8 mouse cellular contexts compared by ENCODE assay signal in the genomic region with DNA sequence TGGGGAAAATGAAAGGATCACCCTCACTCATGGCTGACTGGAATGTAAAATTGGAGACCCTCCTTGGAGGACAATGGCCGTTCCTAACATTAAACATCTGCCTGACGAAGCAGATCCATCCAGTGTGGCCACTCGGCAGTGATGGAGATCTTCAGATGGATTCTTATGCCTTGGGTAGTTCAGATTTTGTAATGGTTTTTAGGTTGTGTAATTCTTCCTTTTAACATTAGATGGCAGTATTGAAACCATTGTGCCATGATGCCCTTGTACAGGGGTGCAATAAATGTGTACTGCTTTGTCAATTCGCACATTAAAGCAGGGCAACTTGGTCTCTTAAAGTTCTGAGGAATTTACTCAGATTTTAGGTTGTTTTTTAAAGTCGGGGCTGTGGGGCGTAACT. TPM values are rescaled to one million over a fixed set of nuclear protein-coding genes. Genes with fewer than 3 reads are reported as not detected.
DNase-seq lines count a peak whose midpoint lies in the region; ATAC-seq and TF ChIP-seq lines count a peak whose summit lies in the region.

No protein-coding gene starts in this region.

- H3K27ac ChIP-seq in hindbrain, embryonic 16.5 days (ENCODE audit: low read depth, low read length), result no peak overlapping the region
- no peak overlapping the region for H3K27ac ChIP-seq in hindbrain, embryonic 13.5 days
- no peak overlapping the region for H3K27ac ChIP-seq in ES-E14 (ENCODE audit: insufficient read depth, low read depth, low read length, poor library complexity, severe bottlenecking)
- no peak overlapping the region for H3K27ac ChIP-seq in cortical plate, adult 2 months (ENCODE audit: insufficient read depth, low read length)
- no peak overlapping the region for H3K27ac ChIP-seq in midbrain, embryonic 14.5 days (replicated peaks; ENCODE audit: low read depth, low read length)

- H3K4me1 ChIP-seq in hindbrain, embryonic 16.5 days (ENCODE audit: control insufficient read depth, insufficient read depth, low read depth, low read length), result no peaks in the 10 kb centered on the region
- no peaks in the 10 kb centered on the region for H3K4me1 ChIP-seq in hindbrain, embryonic 13.5 days (replicated peaks)
- H3K4me1 ChIP-seq in ES-E14 (ENCODE audit: control insufficient read depth in 2 of 2, insufficient read depth in 2 of 2, low read length in 2 of 2, poor library complexity in 1 of 2), result no peaks in the 10 kb centered on the region
- H3K4me1 ChIP-seq in cortical plate, adult 2 months (ENCODE audit: control insufficient read depth, insufficient read depth, low read length), result peaks cover 1% of the 10 kb centered on the region; the same call in 1 of the 2 replicates
- no peaks in the 10 kb centered on the region for H3K4me1 ChIP-seq in midbrain, embryonic 14.5 days (ENCODE audit: control insufficient read depth, insufficient read depth, low read length)

- peaks cover 3% of the 10 kb centered on the region for H3K36me3 ChIP-seq in hindbrain, embryonic 16.5 days (ENCODE audit: control insufficient read depth, insufficient read depth, low read length)
- H3K36me3 ChIP-seq in hindbrain, embryonic 13.5 days, result peaks cover 27% of the 10 kb centered on the region
- peaks cover 2% of the 10 kb centered on the region; the same call in 1 of the 2 replicates for H3K36me3 ChIP-seq in ES-E14 (ENCODE audit: control insufficient read depth, insufficient read depth, low read length, poor library complexity, severe bottlenecking)
- peaks cover 36% of the 10 kb centered on the region for H3K36me3 ChIP-seq in midbrain, embryonic 14.5 days (ENCODE audit: control insufficient read depth, insufficient read depth, low read length)

- H3K4me3 ChIP-seq in hindbrain, embryonic 16.5 days (ENCODE audit: low read length), result no peak overlapping the region
- H3K4me3 ChIP-seq in hindbrain, embryonic 13.5 days, result no peak overlapping the region
- no peak overlapping the region for H3K4me3 ChIP-seq in ES-E14 (ENCODE audit: insufficient read depth in 1 of 2, low read depth in 1 of 2, low read length in 2 of 2, poor library complexity in 1 of 2, severe bottlenecking in 1 of 2)
- no peak overlapping the region for H3K4me3 ChIP-seq in cortical plate, adult 2 months (ENCODE audit: insufficient read depth, low read length)
- no peak overlapping the region for H3K4me3 ChIP-seq in midbrain, embryonic 14.5 days (replicated peaks; ENCODE audit: low read depth, low read length)

- H3K4me2 ChIP-seq in hindbrain, embryonic 16.5 days (ENCODE audit: low read length), result no peak overlapping the region
- H3K4me2 ChIP-seq in hindbrain, embryonic 13.5 days, result no peak overlapping the region
- no peak overlapping the region for H3K4me2 ChIP-seq in midbrain, embryonic 14.5 days (ENCODE audit: low read length)

- H3K27me3 ChIP-seq in hindbrain, embryonic 16.5 days (replicated peaks; ENCODE audit: control insufficient read depth, insufficient read depth, low read length), result no peaks in the 10 kb centered on the region
- no peaks in the 10 kb centered on the region for H3K27me3 ChIP-seq in hindbrain, embryonic 13.5 days
- H3K27me3 ChIP-seq in midbrain, embryonic 14.5 days (ENCODE audit: control insufficient read depth, insufficient read depth, low read length), result no peaks in the 10 kb centered on the region

- no peak for TF ChIP-seq POLR2A in cortical plate, adult 2 months (IDR thresholded peaks at IDR 0.05; ENCODE audit: extremely low read depth, insufficient read depth, low read length)

- DNase-seq in ES-E14 (ENCODE audit: low read depth, low spot score), result no peak
- peak; percentile 71 for DNase-seq in midbrain, embryonic 14.5 days
- DNase-seq in right cerebral cortex, postnatal 4 days, result no peak
- DNase-seq in cerebellum, postnatal 4 days (ENCODE audit: low spot score in 2 of 2), result no peak
- DNase-seq in frontal cortex, postnatal 10 days (ENCODE audit: low spot score in 2 of 2), result no peak

- 89% methylated on average over 6 of the region's 6 CpGs for WGBS in hindbrain, embryonic 16.5 days
- WGBS in hindbrain, embryonic 13.5 days, result 91% methylated on average over 6 of the region's 6 CpGs
- 90% methylated on average over 6 of the region's 6 CpGs for WGBS in midbrain, embryonic 14.5 days

- ATAC-seq in hindbrain, embryonic 16.5 days, result peak; percentile 69
- ATAC-seq in hindbrain, embryonic 13.5 days (ENCODE audit: low FRiP score), result no peak
- ATAC-seq in midbrain, embryonic 14.5 days (ENCODE audit: low FRiP score, low TSS enrichment), result peak; percentile 50; the same call in 1 of the 2 replicates

- peak; percentile 20; the same call in 1 of the 2 replicates for TF ChIP-seq CTCF in cortical plate, adult 2 months (IDR thresholded peaks at IDR 0.05; ENCODE audit: extremely low read depth, insufficient read depth, low read length)

- in situ Hi-C loops in ES-E14 (cut with MboI; ENCODE audit: low sequenced_read_pairs in 2 of 2, unreplicated experiment in 2 of 2), result loop anchor here (10.0 to 25.0 kb wide), 2 partner anchors 183 to 186 kb away; no protein-coding TSS in a partner anchor

- no peak overlapping the region for H3K9ac ChIP-seq in hindbrain, embryonic 16.5 days (ENCODE audit: low read depth, low read length)
- no peak overlapping the region for H3K9ac ChIP-seq in hindbrain, embryonic 13.5 days
- H3K9ac ChIP-seq in ES-E14 (ENCODE audit: insufficient read depth, low read depth, low read length, poor library complexity, severe bottlenecking), result no peak overlapping the region
- H3K9ac ChIP-seq in midbrain, embryonic 14.5 days (replicated peaks; ENCODE audit: low read length), result no peak overlapping the region

- no peaks in the 10 kb centered on the region for H3K9me3 ChIP-seq in hindbrain, embryonic 16.5 days (ENCODE audit: control insufficient read depth, low read length)
- H3K9me3 ChIP-seq in hindbrain, embryonic 13.5 days, result no peaks in the 10 kb centered on the region
- H3K9me3 ChIP-seq in ES-E14 (ENCODE audit: control insufficient read depth, insufficient read depth, low read depth, low read length), result no peaks in the 10 kb centered on the region
- no peaks in the 10 kb centered on the region for H3K9me3 ChIP-seq in midbrain, embryonic 14.5 days (ENCODE audit: control insufficient read depth, low read length)

TF ChIP-seq in ES-E14, 5 proteins besides CTCF, POLR2A, EP300 and RAD21:
- TF ChIP-seq CHD2 (IDR thresholded peaks at IDR 0.05; ENCODE audit: low read depth, low read length), result no peak
- no peak for TF ChIP-seq ZNF384 (IDR thresholded peaks at IDR 0.05; ENCODE audit: low read depth, low read length)
- 0 out of 2 replicates have a peak, but pooled peaks have one; percentile 18 for TF ChIP-seq ZC3H11A (IDR thresholded peaks at IDR 0.05; ENCODE audit: borderline replicate concordance, low read depth, low read length)
- no peak for TF ChIP-seq HCFC1 (IDR thresholded peaks at IDR 0.05; ENCODE audit: borderline replicate concordance, insufficient read depth, low read length)
TF ChIP-seq in ES-E14: peak in this region for 1.

RNA-seq across cellular contexts. Expression of a gene that starts 15.8 kb away (rescaled TPM):
- 53.9 and 54.7 TPM in 2 replicates for polyA plus RNA-seq in hindbrain, embryonic 16.5 days (2015; fragmentation: Nextera tagmentation; extraction: Ambion mirVana)
- 53.0 and 55.0 TPM in 2 replicates for polyA plus RNA-seq in hindbrain, embryonic 13.5 days (2015; fragmentation: Nextera tagmentation; extraction: Ambion mirVana)
- 60.8 and 78.4 TPM in 2 replicates for total RNA-seq in ES-E14 (2012; rRNA removed)
- polyA plus RNA-seq in cortical plate, adult 2 months (2012; rRNA removed), result 46.2 and 48.3 TPM in 2 replicates
- polyA plus RNA-seq in midbrain, embryonic 14.5 days (2014; fragmentation: Nextera tagmentation; extraction: Ambion mirVana), result 54.3 and 61.8 TPM in 2 replicates

RNA-seq across cellular contexts. Expression of a gene that starts 35.0 kb away (rescaled TPM):
- polyA plus RNA-seq in hindbrain, embryonic 16.5 days (2015; fragmentation: Nextera tagmentation; extraction: Ambion mirVana), result 40.2 and 76.1 TPM in 2 replicates
- polyA plus RNA-seq in hindbrain, embryonic 13.5 days (2015; fragmentation: Nextera tagmentation; extraction: Ambion mirVana), result 72.9 and 82.1 TPM in 2 replicates
- total RNA-seq in ES-E14 (2012; rRNA removed), result 97.4 and 160 TPM in 2 replicates
- 46.1 and 52.8 TPM in 2 replicates for polyA plus RNA-seq in cortical plate, adult 2 months (2012; rRNA removed)
- 81.9 and 91.9 TPM in 2 replicates for polyA plus RNA-seq in midbrain, embryonic 14.5 days (2014; fragmentation: Nextera tagmentation; extraction: Ambion mirVana)
